Mouse (Mus musculus): ENCODE measurements at regions not wholly inside any gene's neighbourhood (a gene's known extent, or its start where the extent isn't known, plus 50 kb on each side); places are given as distances from the start of the nearest gene placed in this dataset.

DNA sequence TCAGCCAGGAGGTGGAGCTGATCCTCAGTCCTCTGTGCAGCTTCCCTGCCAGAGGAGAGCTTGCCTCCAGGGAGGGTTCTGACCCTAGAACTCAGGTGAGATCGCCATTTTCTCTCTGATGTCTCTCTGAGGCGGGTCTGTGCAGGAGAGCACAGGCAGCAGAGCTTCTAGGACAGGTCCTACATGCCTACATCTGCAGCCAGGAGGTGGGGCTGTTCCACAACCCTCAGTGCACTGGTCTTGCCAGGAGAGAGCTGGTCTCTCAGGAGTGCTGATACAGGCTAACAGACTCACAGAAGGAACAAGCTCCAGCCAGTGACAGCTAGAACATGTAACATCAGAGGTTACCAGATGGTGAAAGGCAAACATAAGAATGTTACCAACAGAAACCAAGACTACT is 165.4 kb downstream of the Tmem17 start:
- DNase-seq (no peak), ATAC-seq (ENCODE audit: low FRiP score, low TSS enrichment) (no peak)
- no peak overlapping the region for H3K4me3 ChIP-seq (replicated peaks; ENCODE audit: low read depth, low read length)
- 46% methylated on average over 2 of the region's 2 CpGs for WGBS
- H3K9me3 ChIP-seq (ENCODE audit: control insufficient read depth, low read length), result no peaks in the 10 kb centered on the region
- H3K27ac ChIP-seq (replicated peaks; ENCODE audit: low read depth, low read length), result no peak overlapping the region
- H3K27me3 ChIP-seq (ENCODE audit: control insufficient read depth, insufficient read depth, low read length), result no peaks in the 10 kb centered on the region
- no peak overlapping the region for H3K4me2 ChIP-seq (ENCODE audit: low read length)
- H3K4me1 ChIP-seq (ENCODE audit: control insufficient read depth, insufficient read depth, low read length), result peaks cover 4% of the 10 kb centered on the region; the same call in 1 of the 2 replicates
- no peak overlapping the region for H3K9ac ChIP-seq (replicated peaks; ENCODE audit: low read length)
- no peaks in the 10 kb centered on the region for H3K36me3 ChIP-seq (ENCODE audit: control insufficient read depth, insufficient read depth, low read length)

DNA sequence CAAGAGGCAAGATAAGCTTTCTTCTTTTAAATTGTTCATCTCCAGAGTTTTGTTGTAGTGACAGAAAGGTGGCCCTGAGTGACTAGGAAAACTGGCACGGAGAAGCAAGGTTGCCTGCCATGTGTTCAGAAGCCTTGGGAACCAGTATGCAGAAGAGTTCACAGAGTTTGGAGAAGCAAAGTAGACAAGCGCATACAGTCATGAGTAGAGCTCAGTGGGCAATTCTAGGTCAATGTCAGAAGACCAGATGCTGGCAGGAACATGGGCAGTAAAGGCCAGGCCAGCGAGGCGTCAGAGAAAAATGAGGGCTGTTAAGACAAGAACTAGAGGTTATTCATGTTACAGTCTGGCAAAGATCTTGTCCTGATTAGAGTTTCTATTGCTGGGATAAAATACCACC is 172.7 kb downstream of the Tmem17 start:
- no peak overlapping the region for H3K27ac ChIP-seq (replicated peaks; ENCODE audit: low read depth, low read length)
- no peaks in the 10 kb centered on the region for H3K4me1 ChIP-seq (ENCODE audit: control insufficient read depth, insufficient read depth, low read length)
- ATAC-seq (ENCODE audit: low FRiP score, low TSS enrichment), result no peak
- H3K9ac ChIP-seq (replicated peaks; ENCODE audit: low read length), result no peak overlapping the region
- H3K36me3 ChIP-seq (ENCODE audit: control insufficient read depth, insufficient read depth, low read length), result no peaks in the 10 kb centered on the region
- no peaks in the 10 kb centered on the region for H3K27me3 ChIP-seq (ENCODE audit: control insufficient read depth, insufficient read depth, low read length)
- no peak for DNase-seq
- no peak overlapping the region for H3K4me3 ChIP-seq (replicated peaks; ENCODE audit: low read depth, low read length)
- H3K4me2 ChIP-seq (ENCODE audit: low read length), result no peak overlapping the region
- 93% methylated on average over 4 of the region's 4 CpGs for WGBS
- no peaks in the 10 kb centered on the region for H3K9me3 ChIP-seq (ENCODE audit: control insufficient read depth, low read length)

DNA sequence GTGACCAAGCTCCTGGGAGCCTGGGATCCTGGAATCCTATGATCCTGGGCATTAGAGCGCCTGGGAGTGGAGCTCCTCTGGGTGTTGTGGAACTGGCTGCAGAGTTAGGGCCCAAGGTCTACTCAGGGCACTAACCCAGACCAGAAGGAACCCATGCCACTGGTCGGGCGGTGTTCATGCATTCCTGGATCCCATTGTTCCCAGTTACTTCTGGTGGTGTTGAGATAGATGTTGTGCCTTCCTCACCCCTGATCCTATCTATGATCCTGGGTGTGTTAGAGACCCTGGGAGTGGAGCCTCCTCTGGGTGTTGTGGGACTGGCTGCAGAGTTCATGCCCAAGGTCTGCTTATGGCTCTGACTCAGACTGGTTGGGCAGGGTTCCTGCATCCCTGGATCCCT is 169.9 kb downstream of the B3gnt2 start:
- Histone ChIP-seq H3K4me2 (ENCODE audit: low read length) (no peak overlapping the region), H3K27ac (replicated peaks; ENCODE audit: low read depth, low read length) (no peak overlapping the region), H3K9me3 (ENCODE audit: control insufficient read depth, low read length) (no peaks in the 10 kb centered on the region), H3K36me3 (ENCODE audit: control insufficient read depth, insufficient read depth, low read length) (no peaks in the 10 kb centered on the region), H3K27me3 (ENCODE audit: control insufficient read depth, insufficient read depth, low read length) (no peaks in the 10 kb centered on the region), H3K9ac (replicated peaks; ENCODE audit: low read length) (no peak overlapping the region), H3K4me3 (replicated peaks; ENCODE audit: low read depth, low read length) (no peak overlapping the region), H3K4me1 (ENCODE audit: control insufficient read depth, insufficient read depth, low read length) (no peaks in the 10 kb centered on the region)
- 94% methylated on average over 3 of the region's 3 CpGs for WGBS
- ATAC-seq (ENCODE audit: low FRiP score, low TSS enrichment) (no peak), DNase-seq (no peak)

DNA sequence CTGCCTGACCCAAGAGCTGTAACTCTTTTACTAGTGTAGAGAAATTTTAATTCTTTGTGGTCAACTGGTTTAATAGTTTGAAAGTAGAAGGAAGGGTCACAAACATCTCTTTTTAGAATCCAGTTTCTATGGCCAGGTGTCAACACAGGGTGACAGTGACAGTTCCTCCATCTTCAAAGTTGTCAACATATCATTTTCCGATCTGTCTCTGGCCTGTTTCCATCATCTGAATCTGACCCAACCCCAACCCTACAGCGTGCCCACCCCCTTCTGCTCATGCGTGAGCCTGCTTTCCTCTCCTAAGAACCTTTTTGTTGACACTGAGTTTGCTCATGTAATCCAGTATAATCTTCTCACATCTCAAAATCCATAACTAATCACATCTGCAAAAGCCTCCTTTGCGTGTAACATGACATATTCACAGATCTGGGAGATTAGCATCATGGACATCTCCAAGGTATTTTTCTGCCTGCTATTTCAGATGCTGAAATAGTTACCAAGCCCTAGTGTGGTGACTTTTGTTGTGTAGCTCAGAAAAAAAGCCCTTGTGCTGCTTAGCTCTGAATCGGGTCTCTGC is 168.4 kb downstream of the B3gnt2 start:
- H3K9ac ChIP-seq (replicated peaks; ENCODE audit: low read length), result no peak overlapping the region
- H3K36me3 ChIP-seq (ENCODE audit: control insufficient read depth, insufficient read depth, low read length), result no peaks in the 10 kb centered on the region
- H3K9me3 ChIP-seq (ENCODE audit: control insufficient read depth, low read length), result no peaks in the 10 kb centered on the region
- DNase-seq (no peak), ATAC-seq (ENCODE audit: low FRiP score, low TSS enrichment) (no peak)
- H3K27ac ChIP-seq (replicated peaks; ENCODE audit: low read depth, low read length), result no peak overlapping the region
- H3K4me2 ChIP-seq (ENCODE audit: low read length), result no peak overlapping the region
- H3K4me1 ChIP-seq (ENCODE audit: control insufficient read depth, insufficient read depth, low read length), result no peaks in the 10 kb centered on the region
- H3K27me3 ChIP-seq (ENCODE audit: control insufficient read depth, insufficient read depth, low read length), result no peaks in the 10 kb centered on the region
- H3K4me3 ChIP-seq (replicated peaks; ENCODE audit: low read depth, low read length), result no peak overlapping the region
- 54% methylated on average over 5 of the region's 5 CpGs for WGBS

DNA sequence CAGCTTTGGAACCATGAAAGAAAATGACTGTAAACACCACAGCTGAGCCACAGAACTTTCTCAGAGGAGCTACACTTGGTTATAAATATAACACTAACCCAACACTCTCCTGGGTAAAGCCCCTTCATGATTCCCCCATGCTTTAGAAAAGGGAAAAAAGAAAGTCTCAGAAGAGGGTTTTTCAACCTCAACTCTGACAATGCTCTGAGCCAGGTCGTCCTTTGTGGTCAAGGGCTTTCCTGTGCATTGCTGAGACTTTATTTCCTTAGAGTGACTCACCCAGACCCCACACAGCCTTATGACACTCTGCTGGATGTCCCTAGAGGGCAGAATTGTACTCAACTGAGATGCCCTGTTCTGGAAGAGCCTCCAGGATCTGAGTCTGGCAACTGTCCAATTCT is 167.8 kb downstream of the B3gnt2 start:
- Histone ChIP-seq H3K36me3 (ENCODE audit: control insufficient read depth, insufficient read depth, low read length) (no peaks in the 10 kb centered on the region), H3K4me3 (replicated peaks; ENCODE audit: low read depth, low read length) (no peak overlapping the region), H3K4me1 (ENCODE audit: control insufficient read depth, insufficient read depth, low read length) (no peaks in the 10 kb centered on the region), H3K9me3 (ENCODE audit: control insufficient read depth, low read length) (no peaks in the 10 kb centered on the region), H3K9ac (replicated peaks; ENCODE audit: low read length) (no peak overlapping the region), H3K4me2 (ENCODE audit: low read length) (no peak overlapping the region), H3K27ac (replicated peaks; ENCODE audit: low read depth, low read length) (no peak overlapping the region), H3K27me3 (ENCODE audit: control insufficient read depth, insufficient read depth, low read length) (no peaks in the 10 kb centered on the region)
- ATAC-seq (ENCODE audit: low FRiP score, low TSS enrichment) (no peak), DNase-seq (no peak)
- 53% methylated on average over 1 of the region's 1 CpGs for WGBS

DNA sequence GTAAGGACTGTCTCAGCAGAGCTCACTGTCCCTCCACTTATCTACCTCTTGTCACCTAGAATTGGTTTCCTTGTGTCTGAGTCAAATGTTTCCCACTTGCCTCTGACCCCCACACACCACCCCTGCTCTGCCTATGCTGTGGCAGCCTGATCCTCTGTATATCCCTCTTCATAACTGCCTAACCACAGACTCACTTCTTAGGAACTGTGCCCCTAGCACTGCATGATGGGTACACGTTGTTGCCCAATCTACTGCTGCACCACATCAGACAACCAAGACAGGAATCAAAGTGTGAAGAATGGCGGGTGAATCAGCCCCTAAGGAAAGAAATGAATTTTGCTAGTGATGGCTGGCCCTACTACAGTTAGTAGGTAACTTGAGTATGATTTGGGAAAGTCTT is 167.4 kb downstream of the B3gnt2 start:
- Histone ChIP-seq H3K9ac (replicated peaks; ENCODE audit: low read length) (no peak overlapping the region), H3K4me2 (ENCODE audit: low read length) (no peak overlapping the region), H3K27ac (replicated peaks; ENCODE audit: low read depth, low read length) (no peak overlapping the region), H3K4me3 (replicated peaks; ENCODE audit: low read depth, low read length) (no peak overlapping the region), H3K36me3 (ENCODE audit: control insufficient read depth, insufficient read depth, low read length) (no peaks in the 10 kb centered on the region), H3K27me3 (ENCODE audit: control insufficient read depth, insufficient read depth, low read length) (no peaks in the 10 kb centered on the region), H3K4me1 (ENCODE audit: control insufficient read depth, insufficient read depth, low read length) (no peaks in the 10 kb centered on the region), H3K9me3 (ENCODE audit: control insufficient read depth, low read length) (no peaks in the 10 kb centered on the region)
- 90% methylated on average over 2 of the region's 2 CpGs for WGBS
- ATAC-seq (ENCODE audit: low FRiP score, low TSS enrichment) (no peak), DNase-seq (no peak)

DNA sequence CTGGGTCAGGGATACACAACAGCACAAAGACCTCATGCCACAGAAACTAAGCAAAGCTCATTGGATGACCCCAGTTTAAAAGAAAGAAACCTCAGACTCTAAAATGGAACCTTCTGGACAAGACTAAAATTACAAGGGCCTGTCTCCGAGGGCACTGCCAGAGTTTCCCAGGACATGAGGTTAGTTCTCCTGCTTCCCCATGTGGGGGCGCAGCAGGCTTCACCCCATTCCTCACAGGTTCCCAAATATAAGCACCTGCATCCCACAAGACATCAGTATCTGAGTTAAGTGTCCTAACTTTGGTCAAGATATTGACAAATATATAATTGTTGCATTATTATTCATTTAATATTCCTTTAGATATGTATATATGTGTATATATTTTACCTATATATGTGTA is 166.8 kb downstream of the B3gnt2 start:
- WGBS, result 85% methylated on average over 2 of the region's 2 CpGs
- H3K27me3 ChIP-seq (ENCODE audit: control insufficient read depth, insufficient read depth, low read length), result no peaks in the 10 kb centered on the region
- no peaks in the 10 kb centered on the region for H3K9me3 ChIP-seq (ENCODE audit: control insufficient read depth, low read length)
- no peaks in the 10 kb centered on the region for H3K36me3 ChIP-seq (ENCODE audit: control insufficient read depth, insufficient read depth, low read length)
- H3K4me1 ChIP-seq (ENCODE audit: control insufficient read depth, insufficient read depth, low read length), result no peaks in the 10 kb centered on the region
- H3K9ac ChIP-seq (replicated peaks; ENCODE audit: low read length), result no peak overlapping the region
- DNase-seq (no peak), ATAC-seq (ENCODE audit: low FRiP score, low TSS enrichment) (no peak)
- H3K4me2 ChIP-seq (ENCODE audit: low read length), result no peak overlapping the region
- H3K27ac ChIP-seq (replicated peaks; ENCODE audit: low read depth, low read length), result no peak overlapping the region
- H3K4me3 ChIP-seq (replicated peaks; ENCODE audit: low read depth, low read length), result no peak overlapping the region

DNA sequence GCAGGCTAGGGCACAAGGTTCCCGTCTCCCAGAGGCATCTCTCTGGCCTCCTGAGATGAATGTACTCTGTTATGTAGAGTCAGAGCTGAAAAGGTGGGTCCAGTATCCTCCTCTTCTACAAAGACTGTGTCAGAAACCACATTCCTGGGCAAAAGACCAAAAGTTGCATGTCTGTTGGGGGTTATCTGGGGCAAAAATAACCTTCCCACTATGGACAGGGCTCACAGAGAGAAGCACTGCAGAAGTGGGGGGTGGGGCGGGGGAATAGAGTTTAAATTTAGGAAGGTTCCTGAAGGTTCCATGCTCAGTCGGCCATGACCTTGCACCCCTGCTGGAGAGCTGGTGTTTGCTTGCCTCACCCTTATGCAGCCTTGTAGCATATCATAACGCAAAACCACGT is 165.9 kb downstream of the B3gnt2 start:
- Histone ChIP-seq H3K27ac (replicated peaks; ENCODE audit: low read depth, low read length) (no peak overlapping the region), H3K4me1 (ENCODE audit: control insufficient read depth, insufficient read depth, low read length) (no peaks in the 10 kb centered on the region), H3K4me2 (ENCODE audit: low read length) (no peak overlapping the region), H3K27me3 (ENCODE audit: control insufficient read depth, insufficient read depth, low read length) (no peaks in the 10 kb centered on the region), H3K9ac (replicated peaks; ENCODE audit: low read length) (no peak overlapping the region), H3K9me3 (ENCODE audit: control insufficient read depth, low read length) (no peaks in the 10 kb centered on the region), H3K4me3 (replicated peaks; ENCODE audit: low read depth, low read length) (no peak overlapping the region), H3K36me3 (ENCODE audit: control insufficient read depth, insufficient read depth, low read length) (no peaks in the 10 kb centered on the region)
- WGBS, result 87% methylated on average over 5 of the region's 5 CpGs
- ATAC-seq (ENCODE audit: low FRiP score, low TSS enrichment) (no peak), DNase-seq (no peak)

DNA sequence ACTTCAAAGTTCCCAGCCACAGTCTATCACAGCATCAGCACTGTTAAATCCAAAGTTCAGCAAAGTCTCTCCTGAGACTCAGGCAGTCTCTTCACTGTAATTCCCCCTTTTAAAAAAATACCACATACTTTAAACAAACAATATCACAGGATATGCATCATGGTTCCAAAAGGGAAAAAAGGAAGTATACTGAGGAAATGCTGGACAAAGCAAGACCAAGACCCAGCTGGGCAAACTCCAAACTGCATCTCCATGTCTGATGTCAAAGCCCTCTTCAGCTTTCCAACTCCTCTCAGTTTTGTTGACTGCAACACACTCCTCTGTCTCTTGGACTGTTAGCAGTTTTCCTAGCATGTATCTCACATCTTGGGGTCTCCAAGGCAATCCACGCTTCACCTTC is 165.5 kb downstream of the B3gnt2 start:
- Histone ChIP-seq H3K27me3 (ENCODE audit: control insufficient read depth, insufficient read depth, low read length) (no peaks in the 10 kb centered on the region), H3K4me2 (ENCODE audit: low read length) (no peak overlapping the region), H3K36me3 (ENCODE audit: control insufficient read depth, insufficient read depth, low read length) (no peaks in the 10 kb centered on the region), H3K4me1 (ENCODE audit: control insufficient read depth, insufficient read depth, low read length) (no peaks in the 10 kb centered on the region), H3K9ac (replicated peaks; ENCODE audit: low read length) (no peak overlapping the region), H3K27ac (replicated peaks; ENCODE audit: low read depth, low read length) (no peak overlapping the region), H3K4me3 (replicated peaks; ENCODE audit: low read depth, low read length) (no peak overlapping the region), H3K9me3 (ENCODE audit: control insufficient read depth, low read length) (no peaks in the 10 kb centered on the region)
- no peak for DNase-seq
- 86% methylated on average over 1 of the region's 1 CpGs for WGBS
- no peak for ATAC-seq (ENCODE audit: low FRiP score, low TSS enrichment)
